Mouse (Mus musculus): ENCODE data around the gene BC048403. TPM values are rescaled to one million over a fixed set of nuclear protein-coding genes. Genes with fewer than 3 reads are reported as not detected.
"Not testable (repeated sequence)": the region's sequence is repeated elsewhere in the genome, so short reads cannot be mapped to it uniquely, and the experiment has no call there.

BC048403 gene
- total RNA-seq, 2 experiments from 2014 or later: 5.9 TPM; not detected in 1

GRCm38 (mm10) chr10:121754237-121754636, 14.5 kb downstream of the BC048403 start:
- ATAC-seq (replicated peaks; ENCODE audit: low FRiP score, poor library complexity, severe bottlenecking): no peak

GRCm38 (mm10) chr10:121755822-121756221, 16.1 kb downstream of the BC048403 start:
- ATAC-seq (replicated peaks; ENCODE audit: low FRiP score, poor library complexity, severe bottlenecking): no peak

DNA sequence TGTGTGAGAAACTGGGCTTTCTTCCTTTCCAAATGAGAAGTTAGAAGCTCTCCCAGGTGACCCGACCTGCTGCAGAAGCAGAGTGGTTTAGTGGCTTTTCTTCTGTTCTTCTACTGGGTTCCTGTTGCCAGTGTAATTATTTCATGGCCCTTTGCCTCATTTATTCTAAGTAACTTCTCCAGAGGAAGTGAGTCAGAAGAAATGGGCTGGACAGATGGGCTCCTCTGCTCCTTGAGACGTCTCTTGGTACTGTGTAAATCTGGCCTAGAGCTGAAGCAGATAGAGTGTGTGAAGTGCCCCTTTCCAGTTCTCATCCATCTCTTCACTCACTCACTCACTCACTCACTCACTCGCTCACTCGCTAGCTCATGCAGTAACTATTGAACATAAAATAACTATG, 16.9 kb downstream of the BC048403 start:
- no peak for ATAC-seq (replicated peaks; ENCODE audit: low FRiP score, poor library complexity, severe bottlenecking)

DNA sequence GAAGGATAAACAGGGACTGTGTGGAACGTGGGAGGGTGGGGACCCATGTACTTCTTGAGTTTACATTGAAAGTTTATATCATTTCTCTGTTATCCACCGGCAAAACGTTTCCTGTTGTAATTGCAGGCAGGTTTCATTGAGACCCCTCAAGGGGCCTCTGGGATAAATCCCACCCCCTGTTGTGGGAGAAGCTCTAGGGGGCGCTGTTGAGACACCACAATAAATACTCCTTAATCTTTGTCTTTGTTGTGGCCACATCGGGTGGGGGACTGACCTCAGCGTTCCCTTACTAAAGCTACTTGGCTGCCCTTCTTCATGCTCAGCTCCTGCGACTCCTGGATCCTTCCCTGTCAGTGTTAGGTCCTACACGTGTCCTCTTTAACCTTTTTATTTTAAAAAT, 19.4 kb downstream of the BC048403 start:
- no peak for ATAC-seq (replicated peaks; ENCODE audit: low FRiP score, poor library complexity, severe bottlenecking)

- no peak for ATAC-seq (replicated peaks; ENCODE audit: low FRiP score, poor library complexity, severe bottlenecking)
Observed at GRCm38 (mm10) chr10:121762141-121762540, 22.4 kb downstream of the BC048403 start.

DNA sequence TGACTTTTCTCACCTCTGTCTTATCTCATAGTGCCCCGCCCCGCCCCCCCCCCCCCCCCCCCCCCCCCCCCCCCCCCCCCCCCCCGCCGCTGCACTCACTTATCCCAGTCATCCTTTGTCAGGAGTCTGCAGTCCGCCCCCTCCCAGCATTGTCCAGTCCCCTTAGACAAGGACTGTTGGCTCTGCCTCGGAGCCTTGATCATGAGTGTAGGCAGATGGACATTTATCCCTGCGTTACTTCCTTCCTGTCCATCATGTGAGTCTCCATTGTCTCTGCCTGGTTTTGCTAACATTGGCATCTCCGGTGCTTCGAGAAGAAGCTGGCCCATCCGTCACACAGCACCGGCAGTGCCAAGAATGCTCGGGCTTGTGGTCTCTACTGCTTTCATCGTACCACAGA, 23.5 kb downstream of the BC048403 start:
- no peak; the same call in 1 of the 2 replicates for ATAC-seq (replicated peaks; ENCODE audit: low FRiP score, poor library complexity, severe bottlenecking)

GRCm38 (mm10) chr10:121764469-121765173, 24.9 kb downstream of the BC048403 start:
- ATAC-seq (replicated peaks; ENCODE audit: low FRiP score, poor library complexity, severe bottlenecking): no peak

DNA sequence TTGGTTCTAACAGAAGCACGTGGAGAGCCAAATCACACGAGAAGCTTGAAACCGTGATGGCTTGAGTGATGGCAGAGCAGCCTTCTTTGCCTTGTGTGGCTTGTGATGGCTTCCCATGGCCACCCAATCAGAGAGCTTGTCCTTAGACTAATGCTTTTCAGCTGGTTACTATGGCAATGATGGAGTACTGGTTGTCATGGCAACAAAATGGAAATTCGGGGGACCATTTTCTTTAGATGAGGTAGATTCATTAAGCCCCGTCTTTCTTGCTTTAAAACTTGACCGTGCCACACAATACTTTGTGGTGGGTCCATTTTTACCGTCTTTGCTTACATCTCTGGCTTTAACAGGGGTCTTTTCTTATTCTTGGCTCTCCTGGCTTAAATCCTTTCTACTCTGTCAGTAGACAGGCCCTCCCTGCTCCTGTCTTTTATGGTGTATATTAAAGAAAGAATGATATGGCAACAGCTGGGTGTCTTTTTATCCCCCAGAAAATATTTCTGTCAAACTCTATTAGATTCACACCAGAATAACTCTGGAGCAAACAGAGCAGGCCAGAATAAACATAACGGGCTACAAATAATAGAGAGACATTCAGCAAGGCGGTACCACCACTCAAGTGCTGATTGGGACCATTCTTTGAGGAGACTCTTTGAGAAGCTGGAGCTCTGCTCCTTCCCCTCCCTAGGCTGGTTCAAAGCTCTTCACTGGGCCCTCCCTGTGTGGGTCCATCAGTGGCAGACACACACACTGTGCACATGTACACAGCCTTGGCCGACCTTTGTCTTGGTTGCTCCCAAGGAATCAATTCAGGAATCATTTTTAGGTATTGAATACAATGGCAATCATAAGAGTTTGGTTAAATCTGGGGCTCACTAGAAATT, 25.7 kb downstream of the BC048403 start:
- ATAC-seq (replicated peaks; ENCODE audit: low FRiP score, poor library complexity, severe bottlenecking): no peak

- ATAC-seq (replicated peaks; ENCODE audit: low FRiP score, poor library complexity, severe bottlenecking): not testable (repeated sequence)
Observed at GRCm38 (mm10) chr10:121767295-121767694, 27.6 kb downstream of the BC048403 start.

GRCm38 (mm10) chr10:121769711-121770110, 30.0 kb downstream of the BC048403 start:
- ATAC-seq (replicated peaks; ENCODE audit: low FRiP score, poor library complexity, severe bottlenecking): no peak

DNA sequence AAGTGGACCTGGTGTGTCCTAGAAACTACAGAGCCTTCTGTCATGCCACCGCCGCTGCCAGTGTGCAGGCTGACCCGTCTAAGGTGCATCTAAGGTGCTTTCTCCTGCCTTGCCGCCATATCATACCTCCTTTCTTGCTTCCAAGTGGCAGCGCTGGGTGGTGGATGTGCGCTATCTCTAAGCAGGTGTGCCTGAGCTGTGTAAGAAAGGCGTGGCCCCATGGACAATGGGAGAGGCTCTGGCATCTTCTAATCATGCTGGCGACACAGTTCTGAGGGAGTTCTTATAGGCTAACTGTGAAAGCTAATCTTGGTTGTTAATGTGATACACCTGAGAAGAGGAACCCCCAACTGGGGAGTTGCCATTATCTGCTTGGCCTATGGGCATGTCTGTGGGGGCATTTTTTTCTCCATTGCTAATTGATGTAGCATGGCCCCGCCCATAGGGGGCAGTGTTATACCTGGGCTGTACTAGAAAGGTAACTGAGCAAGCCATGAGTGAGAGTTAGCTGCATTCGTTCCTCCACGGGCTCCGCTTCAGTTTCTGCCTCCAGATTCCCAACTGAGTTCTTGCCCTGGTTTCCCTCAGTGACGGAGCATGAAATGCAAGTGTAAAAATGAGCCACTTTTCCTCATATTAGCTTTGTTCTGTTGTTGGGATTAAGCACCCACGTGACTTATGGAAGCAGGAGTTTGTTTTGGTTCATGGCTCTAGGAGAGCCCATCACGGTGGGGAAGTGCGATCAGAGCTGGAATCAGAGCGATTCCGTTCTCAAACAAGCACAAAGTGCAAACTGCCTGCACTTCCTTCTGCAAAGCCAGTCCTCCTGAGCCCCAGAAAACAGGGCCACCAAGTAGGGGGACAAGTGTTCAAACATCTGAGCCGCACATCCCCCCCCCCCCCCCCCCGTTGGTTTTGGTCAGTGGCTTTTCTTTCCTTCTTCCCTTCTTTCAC, 31.2 kb downstream of the BC048403 start:
- ATAC-seq (replicated peaks; ENCODE audit: low FRiP score, poor library complexity, severe bottlenecking): no peak

GRCm38 (mm10) chr10:121773813-121774212, 34.1 kb downstream of the BC048403 start:
- ATAC-seq (replicated peaks; ENCODE audit: low FRiP score, poor library complexity, severe bottlenecking): no peak

- no peak for ATAC-seq (replicated peaks; ENCODE audit: low FRiP score, poor library complexity, severe bottlenecking)
Observed at GRCm38 (mm10) chr10:121775990-121776389, 36.3 kb downstream of the BC048403 start.

GRCm38 (mm10) chr10:121781159-121781558, 41.4 kb downstream of the BC048403 start:
- ATAC-seq (replicated peaks; ENCODE audit: low FRiP score, poor library complexity, severe bottlenecking): no peak

GRCm38 (mm10) chr10:121788536-121788935, 48.8 kb downstream of the BC048403 start:
- ATAC-seq (replicated peaks; ENCODE audit: low FRiP score, poor library complexity, severe bottlenecking): no peak

DNA sequence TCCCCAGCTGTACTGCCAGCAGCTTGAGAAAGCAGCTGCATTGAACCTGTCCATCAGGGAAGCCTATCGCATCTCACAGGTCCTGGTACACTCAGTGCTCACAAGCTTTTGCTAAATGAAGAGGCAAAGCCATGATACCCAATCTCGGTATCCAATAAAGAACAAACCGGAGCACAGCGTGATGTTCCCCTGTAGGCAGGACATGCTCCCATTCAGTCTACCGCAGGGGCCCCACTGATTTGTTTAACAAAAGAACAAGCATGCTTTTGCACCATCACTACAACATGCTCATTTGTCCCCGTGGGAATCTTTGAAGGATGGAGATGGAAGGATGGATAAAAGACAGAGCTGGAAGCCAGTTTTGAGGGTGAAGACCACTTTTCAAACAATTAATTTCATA, 50.3 kb downstream of the BC048403 start:
- ATAC-seq (replicated peaks; ENCODE audit: low FRiP score, poor library complexity, severe bottlenecking): no peak

GRCm38 (mm10) chr10:121792661-121793060, 52.9 kb downstream of the BC048403 start:
- ATAC-seq (replicated peaks; ENCODE audit: low FRiP score, poor library complexity, severe bottlenecking): no peak

DNA sequence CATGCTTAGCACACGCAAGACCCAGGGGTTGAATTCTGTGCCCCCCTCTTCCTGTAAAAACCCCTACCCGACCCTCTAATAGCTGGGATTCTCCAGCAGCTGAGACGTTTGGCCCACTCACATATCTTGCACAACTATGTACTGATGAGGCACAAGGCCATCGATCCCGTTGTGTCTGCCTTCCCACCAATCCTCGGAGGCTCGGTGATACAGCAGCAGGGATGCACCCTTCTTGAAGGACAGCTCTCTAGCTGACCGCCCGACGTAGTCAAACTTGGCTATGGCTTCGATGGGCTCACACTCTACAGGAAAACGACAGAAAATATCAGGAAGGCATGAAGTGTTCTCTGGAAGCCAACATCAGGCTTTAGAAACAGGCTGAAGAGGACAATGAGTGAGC, 54.7 kb downstream of the BC048403 start:
- no peak for ATAC-seq (replicated peaks; ENCODE audit: low FRiP score, poor library complexity, severe bottlenecking)

- ATAC-seq (replicated peaks; ENCODE audit: low FRiP score, poor library complexity, severe bottlenecking): no peak
Observed at GRCm38 (mm10) chr10:121796027-121796802, 56.5 kb downstream of the BC048403 start.

Data from erythroid progenitor cell, adult 5-6 weeks (primary cell).